Mouse (Mus musculus) c-Kit-positive CD71-negative TER-119-negative erythroid progenitor cells, embryonic 14.5 days (primary cell): ENCODE data around the gene Slc5a10.

Experiments
- DNase-seq: peaks from one replicate; pipeline ENCODE4 v3.0.0-alpha.2; 2013; ENCODE audit warnings: low read depth

Gene Slc5a10

GRCm38 (mm10) chr11:61720636-61721035 is at the start of gene Slc5a10:
Slc5a10 (minus strand) TSS chr11:61720826.
- DNase-seq, result no peak

DNA sequence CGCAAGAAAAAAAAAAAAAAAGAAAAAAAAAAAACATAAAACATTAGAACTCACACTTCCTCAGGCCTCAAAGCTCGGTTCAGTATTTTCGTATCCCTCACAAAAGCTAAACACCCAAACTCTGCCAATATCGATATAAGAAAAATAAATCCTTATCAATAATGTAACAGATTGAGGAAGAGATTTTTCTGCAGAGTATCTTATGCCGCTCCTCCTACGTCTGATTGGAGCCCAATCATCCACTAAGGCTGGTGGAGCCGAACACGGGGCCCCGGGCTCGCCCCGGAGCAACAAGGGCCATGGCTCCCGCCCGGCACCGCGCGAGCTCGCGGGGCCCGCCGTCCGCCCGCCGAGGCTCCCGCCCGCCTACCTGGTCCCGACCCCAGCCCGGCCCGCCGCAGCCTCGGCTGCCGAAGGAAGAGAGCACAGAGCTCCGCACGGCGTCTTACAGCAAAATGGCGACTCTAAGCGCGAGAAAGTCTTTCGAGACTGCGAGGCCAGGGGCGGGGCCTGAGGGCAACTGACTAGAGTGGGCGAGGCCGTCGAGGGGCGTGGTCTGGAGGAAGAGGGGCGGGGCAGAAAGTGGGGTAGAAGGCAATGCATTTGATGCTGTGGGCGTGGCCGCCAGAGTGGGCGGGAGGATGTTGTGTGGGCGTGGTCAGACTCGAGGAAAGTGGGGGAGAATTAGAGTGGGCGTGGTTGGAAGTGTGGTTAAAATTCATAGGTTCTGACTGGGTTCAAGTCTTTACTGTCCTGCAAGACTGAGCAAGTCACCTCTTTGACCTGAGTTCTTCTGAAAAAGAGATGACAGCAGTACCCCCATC is 41.2 kb upstream of the Slc5a10 start, which contains the start of gene Prpsap2:
Gene Prpsap2, minus strand, starts transcription at position 505 of the 824 bp plus-strand sequence.
- peak; percentile 99 for DNase-seq

GRCm38 (mm10) chr11:61760518-61760917 is 39.9 kb upstream of the Slc5a10 start:
- DNase-seq, result peak; percentile 31

- no peak for DNase-seq
Observed at GRCm38 (mm10) chr11:61757151-61757550, 36.5 kb upstream of the Slc5a10 start.

DNA sequence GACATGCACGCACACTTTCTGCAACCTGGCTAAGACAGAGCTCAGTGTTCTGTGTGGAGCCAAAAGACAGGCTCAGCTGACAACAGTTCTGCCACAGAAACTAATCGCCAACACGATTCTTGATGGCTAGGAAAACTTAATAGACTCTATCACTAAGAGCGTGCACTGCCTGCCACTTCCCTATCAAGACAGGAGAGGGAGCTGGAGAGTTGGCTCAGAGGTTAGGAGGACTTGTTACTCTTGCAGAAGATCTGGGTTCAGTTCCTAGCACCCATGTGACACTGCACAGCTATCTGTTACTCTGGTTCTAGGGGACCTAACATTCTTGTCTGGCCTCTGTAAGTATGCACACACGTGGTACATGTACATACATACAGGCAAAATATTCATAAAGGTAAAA is 31.0 kb upstream of the Slc5a10 start:
- no peak for DNase-seq

GRCm38 (mm10) chr11:61747161-61747560 is 26.5 kb upstream of the Slc5a10 start:
- no peak for DNase-seq

GRCm38 (mm10) chr11:61745781-61746180 is 25.2 kb upstream of the Slc5a10 start:
- DNase-seq, result no peak

DNA sequence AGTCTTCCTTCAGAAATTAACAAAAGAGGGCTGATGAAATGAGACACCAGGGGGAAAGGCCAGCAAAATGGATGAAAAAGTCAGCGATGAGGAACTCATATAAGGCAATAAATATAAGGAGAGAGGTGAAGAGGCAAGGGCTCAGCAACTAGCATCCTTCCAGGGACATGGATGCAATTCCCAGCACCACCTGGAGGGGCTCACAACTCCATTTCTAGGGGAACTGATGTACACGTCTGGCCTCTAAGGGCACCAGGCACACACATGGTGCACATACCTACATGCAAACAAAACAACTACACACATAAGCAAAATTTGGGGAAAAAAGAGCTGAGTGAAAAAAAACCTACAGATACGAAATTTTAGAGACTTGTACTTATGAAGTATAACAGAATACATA is 23.8 kb upstream of the Slc5a10 start:
- DNase-seq, result no peak

- DNase-seq, result no peak
Observed at GRCm38 (mm10) chr11:61743768-61744167, 23.1 kb upstream of the Slc5a10 start.

DNA sequence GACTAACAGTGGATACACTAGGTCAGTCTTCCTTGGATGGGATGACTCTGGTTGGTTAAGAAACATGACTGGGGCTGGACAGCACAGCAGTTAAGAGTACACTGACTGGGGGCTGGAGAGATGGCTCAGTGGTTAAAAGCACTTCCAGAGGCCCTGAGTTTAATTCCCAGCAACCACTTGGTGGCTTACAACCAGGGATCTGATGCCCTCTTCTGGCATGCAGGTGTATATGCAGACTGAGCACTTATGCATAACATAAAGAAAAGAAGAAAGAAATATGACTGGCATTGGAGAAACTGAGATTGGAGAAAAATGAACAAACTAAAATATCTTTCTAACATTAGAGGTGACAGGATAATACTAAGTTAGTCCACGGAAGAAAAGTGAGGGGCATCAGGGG is 19.9 kb upstream of the Slc5a10 start:
- no peak for DNase-seq

DNA sequence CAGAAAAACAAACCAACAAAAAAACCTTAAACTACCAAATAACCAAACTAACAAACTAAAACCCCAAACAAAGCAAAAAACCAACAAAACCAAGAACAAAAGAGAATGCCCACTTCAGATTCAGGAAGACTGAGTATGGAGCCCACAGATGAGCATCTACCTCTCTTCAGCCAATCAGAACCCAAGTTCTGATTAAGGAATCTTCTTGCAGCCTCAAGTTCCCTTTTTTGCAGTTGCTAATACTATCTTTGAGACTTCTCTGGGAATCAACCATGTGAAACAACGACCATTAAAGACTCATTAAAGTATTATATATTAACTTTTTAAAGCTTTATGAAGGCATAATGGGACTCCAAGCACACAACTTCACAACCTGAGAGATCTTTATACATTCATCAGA is 16.7 kb upstream of the Slc5a10 start:
- DNase-seq, result no peak

- no peak for DNase-seq
Observed at GRCm38 (mm10) chr11:61732672-61733071, 12.0 kb upstream of the Slc5a10 start.

GRCm38 (mm10) chr11:61728037-61728436 is 7.4 kb upstream of the Slc5a10 start:
- DNase-seq, result no peak

DNA sequence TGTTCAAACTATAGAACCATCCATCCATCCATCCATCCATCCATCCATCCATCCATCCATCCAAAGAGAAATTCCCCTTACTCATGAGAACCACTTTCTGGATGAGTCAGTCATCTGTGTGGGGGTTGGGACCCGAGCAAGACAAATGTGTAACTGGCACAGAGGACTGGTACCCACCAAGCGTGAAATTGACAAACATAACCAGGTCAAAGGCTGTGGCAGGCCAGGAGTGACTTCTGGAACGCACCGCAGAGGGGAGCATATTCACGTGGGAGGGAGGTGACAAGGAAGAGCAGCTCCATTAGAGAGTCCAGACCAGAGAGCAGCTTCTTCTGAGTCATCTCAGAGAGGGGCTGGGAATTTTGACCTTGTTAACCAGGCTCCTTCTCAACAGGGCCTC is 1.5 kb upstream of the Slc5a10 start:
- no peak for DNase-seq

DNA sequence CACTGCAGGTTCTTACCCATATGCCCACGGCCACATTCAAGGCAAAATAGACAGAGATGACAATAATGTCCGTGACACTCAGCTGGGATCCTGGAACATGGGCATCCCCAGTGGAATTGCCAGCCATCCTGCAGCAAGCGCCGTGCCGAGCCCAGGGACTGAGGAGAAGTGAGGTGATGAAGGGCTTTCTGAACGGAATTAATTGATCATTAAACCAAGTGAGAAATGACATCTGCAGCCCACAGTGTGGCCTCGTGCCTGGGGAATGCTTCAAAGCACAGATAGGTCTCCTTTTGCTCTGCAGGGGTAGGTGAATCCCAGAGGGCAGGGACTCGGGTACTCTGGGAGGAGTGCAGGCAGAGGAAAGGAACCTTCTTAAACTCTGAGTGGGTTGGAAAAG is 800 bp downstream of the Slc5a10 start:
- DNase-seq, result no peak

GRCm38 (mm10) chr11:61719387-61719786 is 1.2 kb downstream of the Slc5a10 start:
- no peak for DNase-seq

DNA sequence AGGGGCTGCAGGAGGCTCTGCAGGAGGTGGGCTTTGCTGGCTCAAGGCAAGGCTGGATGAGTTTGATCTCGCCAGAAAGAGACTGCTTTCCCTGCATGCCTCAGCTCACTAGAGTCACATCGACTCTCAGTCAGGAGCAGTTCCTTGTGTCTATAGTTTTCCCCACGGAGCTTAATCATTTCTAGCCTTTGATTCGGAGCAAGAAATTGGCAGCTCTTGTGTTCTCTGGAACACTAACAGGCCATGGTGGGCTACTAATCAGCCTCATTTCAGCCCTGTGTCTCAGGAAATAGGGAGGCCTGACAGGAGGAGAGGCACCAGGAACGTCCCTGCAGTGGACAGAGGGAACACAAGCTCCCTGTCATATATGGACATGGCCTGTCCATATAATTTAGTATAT is 2.6 kb downstream of the Slc5a10 start:
- no peak for DNase-seq

DNA sequence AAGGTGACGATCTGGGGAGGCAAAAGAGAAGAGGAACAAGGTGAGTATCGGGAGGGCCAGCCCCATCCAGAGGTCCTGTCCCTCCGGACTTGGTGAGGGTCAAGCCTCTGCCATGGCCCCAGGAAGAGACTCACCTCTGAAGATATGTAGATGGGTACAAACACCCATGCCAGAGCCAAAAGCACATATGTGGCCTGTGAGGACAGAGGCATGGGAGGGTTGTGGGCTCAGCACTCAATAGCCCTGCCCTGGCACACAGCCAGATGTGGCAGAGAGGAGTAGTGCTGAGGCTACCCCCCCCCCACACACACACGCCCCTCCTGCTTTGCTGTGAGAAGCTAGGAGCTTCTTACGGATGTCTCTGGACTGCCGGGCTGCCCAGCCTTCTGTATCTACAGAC is 5.5 kb downstream of the Slc5a10 start:
- DNase-seq, result no peak

GRCm38 (mm10) chr11:61714346-61715117 is 6.1 kb downstream of the Slc5a10 start:
- DNase-seq, result peak; percentile 71

- no peak for DNase-seq
Observed at GRCm38 (mm10) chr11:61713157-61713855, 7.3 kb downstream of the Slc5a10 start.

GRCm38 (mm10) chr11:61708928-61709327 is 11.7 kb downstream of the Slc5a10 start:
- DNase-seq, result no peak

- DNase-seq, result no peak
Observed at GRCm38 (mm10) chr11:61706232-61706631, 14.4 kb downstream of the Slc5a10 start.

GRCm38 (mm10) chr11:61705581-61705980 is 15.0 kb downstream of the Slc5a10 start:
- DNase-seq, result no peak
